Mouse (Mus musculus) stomach, embryonic 14.5 days (tissue): ENCODE data around the gene Nckap1. TPM values are rescaled to one million over a fixed set of nuclear protein-coding genes. Genes with fewer than 3 reads are reported as not detected.
"Not testable (repeated sequence)": the region's sequence is repeated elsewhere in the genome, so short reads cannot be mapped to it uniquely, and the experiment has no call there.

Source experiments
- ATAC-seq: fragments of 200-750 bp; cut with Nextera tagmentation; 2 replicates; pipeline ENCODE4 v1.8.0; 2017; ENCODE audit warnings: low read depth, moderate TSS enrichment; ENCODE audit not compliant: insufficient number of reproducible peaks, insufficient read depth, low FRiP score
- H3K27ac ChIP-seq: fragments of 300-500 bp; sonication (generic); 2 replicates; pipeline ENCODE4 v1.5.1; 2014; ENCODE audit warnings: mild to moderate bottlenecking, low read length, moderate library complexity, mixed read lengths
- H3K27me3 ChIP-seq: fragments of 300-500 bp; sonication (generic); 2 replicates; pipeline ENCODE4 v1.6.1; 2014; ENCODE audit warnings: low read length, control low read depth, mixed read lengths; ENCODE audit not compliant: control insufficient read depth, insufficient read depth
- H3K36me3 ChIP-seq: fragments of 300-500 bp; sonication (generic); 2 replicates; pipeline ENCODE4 v1.6.1; 2014; ENCODE audit warnings: mild to moderate bottlenecking, control low read depth, low read length, moderate library complexity, mixed read lengths; ENCODE audit not compliant: control insufficient read depth, insufficient read depth
- H3K4me1 ChIP-seq: fragments of 300-500 bp; sonication (generic); 2 replicates; pipeline ENCODE4 v1.6.1; 2014; ENCODE audit warnings: low read length, control low read depth, mixed read lengths; ENCODE audit not compliant: control insufficient read depth, insufficient read depth
- H3K4me2 ChIP-seq: fragments of 300-500 bp; sonication (generic); replicated peaks from 2 replicates; pipeline ENCODE4 v1.6.1; 2014; ENCODE audit warnings: low read depth, low read length, control low read depth
- H3K4me3 ChIP-seq: fragments of 300-500 bp; sonication (generic); 2 replicates; pipeline ENCODE4 v1.5.1; 2014; ENCODE audit warnings: low read depth, low read length, control low read depth
- H3K9ac ChIP-seq: fragments of 300-500 bp; sonication (generic); replicated peaks from 2 replicates; pipeline ENCODE4 v1.6.1; 2014; ENCODE audit warnings: low read depth, mild to moderate bottlenecking, control low read depth, low read length, moderate library complexity, mixed read lengths
- H3K9me3 ChIP-seq: fragments of 300-500 bp; sonication (generic); 2 replicates; pipeline ENCODE4 v1.6.1; 2016; ENCODE audit warnings: low read depth, low read length, control low read depth; ENCODE audit not compliant: control insufficient read depth
- WGBS: fragments of 180-500 bp; shearing (Covaris S2); extraction: QIAGEN DNeasy Blood & Tissue Kit; methylation state at CpG from one replicate; pipeline ENCODE4 v1.1.7; 2014; 5-methylcytosine and 5-hydroxymethylcytosine counted together
- polyA plus RNA-seq: library from polyadenylated mRNA; unstranded; fragments of >200 nt; fragmentation: Nextera tagmentation; extraction: Ambion mirVana; gene quantifications from 2 replicates; pipeline ENCODE4 v1.2.1, GENCODE M21; 2014

The Nckap1 gene
- polyA plus RNA-seq, 1 experiment from 2014 or later, result 58.3 TPM

DNA sequence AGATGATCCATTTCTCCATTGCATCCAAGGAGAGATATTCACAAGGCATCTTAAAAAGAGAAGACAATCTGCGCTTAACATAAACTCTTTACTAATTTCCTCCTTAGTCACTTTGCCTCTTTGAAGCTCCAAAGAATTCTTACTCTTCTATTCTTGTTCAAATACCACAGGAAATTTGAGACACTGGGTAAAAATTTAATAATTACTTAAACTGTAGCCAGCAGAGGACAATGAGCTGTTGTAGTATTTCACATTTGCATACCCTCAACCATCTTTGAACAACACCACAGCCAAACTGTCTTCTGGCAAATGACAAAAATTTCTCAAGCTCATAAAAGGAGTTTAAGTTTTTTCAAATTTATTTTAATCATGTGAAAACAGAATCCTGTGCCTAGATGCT lies 33.3 kb downstream of the Nckap1 start:
- Histone ChIP-seq H3K4me2 (no peak overlapping the region), H3K9ac (no peak overlapping the region), H3K4me3 (no peak overlapping the region), H3K4me1 (no peaks in the 10 kb centered on the region), H3K27me3 (no peaks in the 10 kb centered on the region), H3K27ac (no peak overlapping the region), H3K9me3 (no peaks in the 10 kb centered on the region), H3K36me3 (peaks cover 57% of the 10 kb centered on the region)
- WGBS, result 97% methylated on average over 1 of the region's 1 CpGs
- ATAC-seq, result no peak

DNA sequence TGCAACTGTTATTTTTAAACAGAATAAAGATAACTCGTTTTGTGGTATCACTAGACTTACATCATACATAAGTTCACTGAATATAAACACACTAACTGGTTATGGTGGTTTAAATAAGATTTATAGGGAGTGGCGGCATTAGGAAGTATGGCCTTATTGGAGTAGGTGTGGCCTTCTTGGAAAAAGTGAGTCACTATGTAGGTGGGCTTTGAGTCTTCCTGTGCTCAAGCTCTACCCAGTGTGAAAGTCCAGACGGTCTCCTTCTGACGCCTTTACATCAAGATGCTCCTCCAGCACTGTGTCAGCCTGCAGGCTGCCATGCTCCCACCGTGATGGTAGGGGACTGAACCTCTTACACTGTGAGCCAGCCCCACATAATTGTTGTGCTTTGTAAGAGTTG lies 38.4 kb downstream of the Nckap1 start:
- peaks cover 40% of the 10 kb centered on the region for H3K36me3 ChIP-seq
- H3K9me3 ChIP-seq, result no peaks in the 10 kb centered on the region
- H3K9ac ChIP-seq, result no peak overlapping the region
- H3K4me2 ChIP-seq, result no peak overlapping the region
- no peaks in the 10 kb centered on the region for H3K4me1 ChIP-seq
- 87% methylated on average over 5 of the region's 5 CpGs for WGBS
- no peak overlapping the region for H3K27ac ChIP-seq
- H3K4me3 ChIP-seq, result no peak overlapping the region
- ATAC-seq, result no peak
- H3K27me3 ChIP-seq, result no peaks in the 10 kb centered on the region

DNA sequence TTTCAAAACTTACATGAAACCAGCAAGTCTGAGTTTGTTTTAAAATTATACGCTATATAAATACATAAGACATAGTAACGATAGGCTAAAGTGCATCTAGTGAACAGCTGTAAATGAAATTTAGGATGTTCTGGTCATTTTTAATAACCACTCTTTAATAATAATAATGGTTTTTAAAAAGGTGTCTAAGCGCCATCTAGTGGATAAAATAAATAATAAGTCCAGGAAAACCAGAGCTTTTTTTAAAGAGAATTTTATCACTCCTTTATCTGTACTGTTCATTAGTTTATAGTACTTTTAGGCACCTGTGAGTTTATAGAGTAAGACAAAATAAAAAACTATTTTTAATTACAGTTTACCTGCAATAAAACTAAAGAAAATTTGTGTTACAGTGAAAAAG lies 44.0 kb downstream of the Nckap1 start:
- Histone ChIP-seq H3K27me3 (no peaks in the 10 kb centered on the region), H3K9me3 (no peaks in the 10 kb centered on the region), H3K27ac (no peak overlapping the region), H3K36me3 (peaks cover 54% of the 10 kb centered on the region), H3K9ac (no peak overlapping the region), H3K4me1 (no peaks in the 10 kb centered on the region), H3K4me2 (no peak overlapping the region), H3K4me3 (no peak overlapping the region)
- WGBS, result 56% methylated on average over 3 of the region's 3 CpGs
- no peak for ATAC-seq

DNA sequence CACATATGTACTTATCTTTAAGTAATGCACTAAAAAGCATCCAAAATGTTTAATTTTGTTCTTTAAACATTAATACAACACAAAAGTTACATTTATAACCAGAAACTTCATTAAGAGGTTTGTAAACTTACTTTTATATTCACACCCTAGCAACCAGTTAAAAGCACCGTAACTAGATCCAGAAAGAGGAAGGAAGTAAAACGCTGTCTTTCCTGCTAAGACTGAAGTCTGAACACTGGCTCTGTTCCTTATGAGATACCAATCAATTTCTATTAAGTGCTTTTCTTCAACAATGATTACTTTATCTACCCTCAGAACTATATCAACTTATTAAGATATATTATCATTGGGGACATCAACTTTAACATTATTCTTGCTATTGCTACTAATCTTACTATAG lies 44.6 kb downstream of the Nckap1 start:
- no peak for ATAC-seq
- H3K4me1 ChIP-seq, result no peaks in the 10 kb centered on the region
- no peaks in the 10 kb centered on the region for H3K9me3 ChIP-seq
- no peak overlapping the region for H3K4me3 ChIP-seq
- 94% methylated on average over 2 of the region's 2 CpGs for WGBS
- no peak overlapping the region for H3K4me2 ChIP-seq
- H3K27ac ChIP-seq, result no peak overlapping the region
- no peak overlapping the region for H3K9ac ChIP-seq
- peaks cover 57% of the 10 kb centered on the region for H3K36me3 ChIP-seq
- no peaks in the 10 kb centered on the region for H3K27me3 ChIP-seq

DNA sequence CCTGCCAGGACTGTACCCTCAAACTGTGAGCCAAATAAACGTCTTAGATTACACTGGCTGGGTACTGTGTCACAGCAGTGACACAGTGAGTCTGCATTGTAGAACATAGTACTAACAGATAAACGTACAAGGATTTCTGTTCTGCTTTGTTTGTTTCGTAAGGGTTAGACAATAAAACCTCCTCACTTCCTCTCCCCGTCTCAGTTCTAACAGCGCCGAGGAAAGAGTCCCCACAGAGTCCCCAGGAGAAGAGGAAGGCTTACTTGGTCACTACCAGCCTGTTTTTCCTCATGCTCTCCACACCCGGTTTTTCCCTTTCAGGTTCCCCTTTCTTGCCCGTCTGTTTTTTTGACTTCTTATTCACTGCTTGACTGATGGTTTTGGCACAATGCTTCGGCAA lies 56.9 kb downstream of the Nckap1 start:
- no peaks in the 10 kb centered on the region for H3K4me1 ChIP-seq
- H3K4me2 ChIP-seq, result no peak overlapping the region
- H3K9me3 ChIP-seq, result no peaks in the 10 kb centered on the region; the same call in 1 of the 2 replicates
- ATAC-seq, result no peak
- no peak overlapping the region for H3K4me3 ChIP-seq
- H3K36me3 ChIP-seq, result peaks cover 53% of the 10 kb centered on the region
- H3K27ac ChIP-seq, result no peak overlapping the region
- WGBS, result 91% methylated on average over 9 of the region's 9 CpGs
- H3K9ac ChIP-seq, result no peak overlapping the region
- no peaks in the 10 kb centered on the region for H3K27me3 ChIP-seq

DNA sequence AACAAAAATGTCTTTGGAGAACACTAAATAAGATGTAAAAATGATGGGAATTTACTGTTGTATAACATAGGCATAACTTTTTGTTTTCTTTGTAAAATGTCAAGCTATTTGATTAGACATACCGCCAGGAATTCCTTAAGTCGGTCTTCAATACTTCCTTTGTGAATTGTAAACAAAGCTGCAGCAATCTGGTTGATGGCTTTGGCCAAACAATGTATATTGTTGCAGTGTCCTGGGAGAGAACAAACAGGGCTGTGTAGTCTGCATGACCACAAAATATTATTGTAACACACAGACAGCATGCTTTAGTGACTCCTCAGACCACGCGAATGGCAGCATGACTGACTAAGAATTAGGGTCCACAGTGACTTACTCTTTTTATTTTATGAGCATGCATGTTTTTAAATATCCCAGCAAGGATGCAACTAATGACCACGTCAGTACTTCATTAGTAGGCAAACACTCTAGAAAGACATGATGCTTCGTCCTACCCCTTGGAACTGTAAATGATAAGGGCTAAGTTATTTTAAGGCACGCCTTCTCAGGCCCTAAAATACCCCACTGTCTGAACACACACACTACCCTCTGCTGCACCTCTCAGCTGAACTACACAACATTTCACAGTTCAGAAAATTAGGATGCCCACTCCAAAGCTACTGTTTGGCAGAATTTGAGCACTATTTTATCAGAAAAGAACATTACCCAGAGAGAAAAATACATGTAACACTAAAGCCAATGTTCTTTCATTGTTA lies 75.0 kb downstream of the Nckap1 start:
- H3K4me1 ChIP-seq, result no peaks in the 10 kb centered on the region
- no peaks in the 10 kb centered on the region for H3K9me3 ChIP-seq
- no peak overlapping the region for H3K4me3 ChIP-seq
- no peak for ATAC-seq
- no peak overlapping the region for H3K9ac ChIP-seq
- WGBS, result 70% methylated on average over 7 of the region's 7 CpGs
- H3K36me3 ChIP-seq, result peaks cover 37% of the 10 kb centered on the region
- no peak overlapping the region for H3K4me2 ChIP-seq
- no peaks in the 10 kb centered on the region for H3K27me3 ChIP-seq
- no peak overlapping the region for H3K27ac ChIP-seq

DNA sequence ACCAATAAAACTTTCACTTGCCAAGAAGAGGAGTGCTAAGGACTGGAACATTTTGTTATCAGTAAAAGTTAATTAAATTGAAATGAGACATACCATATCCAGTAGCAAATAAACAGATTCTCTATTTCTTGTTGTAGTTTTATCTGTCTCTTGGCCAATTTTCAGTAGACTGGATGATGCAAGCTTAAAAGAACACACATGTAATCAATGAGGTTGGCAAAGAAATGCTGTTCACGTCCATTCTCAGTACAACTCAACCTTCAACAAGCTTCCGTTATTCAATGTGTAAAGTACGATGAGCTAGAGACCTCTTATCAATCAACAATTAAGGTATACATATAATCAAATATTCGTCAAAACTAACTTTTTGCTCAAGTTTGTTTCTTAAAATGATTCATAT lies 79.0 kb downstream of the Nckap1 start:
- H3K36me3 ChIP-seq, result peaks cover 30% of the 10 kb centered on the region

DNA sequence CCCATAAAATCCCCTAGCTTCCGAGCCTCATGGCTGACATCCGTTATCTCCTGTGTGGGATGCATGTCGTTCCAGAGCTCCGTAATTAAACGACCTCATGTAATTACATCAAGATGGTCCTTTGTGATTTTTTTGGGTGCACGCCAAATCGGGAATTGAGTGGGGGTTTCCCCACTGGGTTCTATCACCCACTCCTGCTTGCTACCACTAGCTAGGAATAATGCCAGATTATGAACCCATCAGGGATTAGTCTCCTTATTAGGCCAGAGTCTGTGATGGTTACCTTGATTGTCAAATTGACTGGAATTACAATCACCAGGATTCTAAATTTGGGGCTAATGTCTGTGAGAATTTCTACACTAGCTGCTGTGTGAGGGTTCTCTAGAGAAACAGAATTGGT lies 85.9 kb downstream of the Nckap1 start:
- not testable (repeated sequence) for H3K9me3 ChIP-seq, H3K4me2 ChIP-seq, H3K27ac ChIP-seq, H3K4me1 ChIP-seq, ATAC-seq, H3K36me3 ChIP-seq, H3K4me3 ChIP-seq, H3K9ac ChIP-seq, H3K27me3 ChIP-seq
- 71% methylated on average over 7 of the region's 7 CpGs for WGBS

More for the DNA sequence above, 79.0 kb downstream of the Nckap1 start:
- no peak overlapping the region for H3K4me2 ChIP-seq
- H3K9ac ChIP-seq, result no peak overlapping the region
- ATAC-seq, result no peak
- H3K27ac ChIP-seq, result no peak overlapping the region
- H3K4me3 ChIP-seq, result no peak overlapping the region
- no peaks in the 10 kb centered on the region for H3K4me1 ChIP-seq
- no peaks in the 10 kb centered on the region for H3K27me3 ChIP-seq
- H3K9me3 ChIP-seq, result no peaks in the 10 kb centered on the region
- 95% methylated on average over 4 of the region's 4 CpGs for WGBS

DNA sequence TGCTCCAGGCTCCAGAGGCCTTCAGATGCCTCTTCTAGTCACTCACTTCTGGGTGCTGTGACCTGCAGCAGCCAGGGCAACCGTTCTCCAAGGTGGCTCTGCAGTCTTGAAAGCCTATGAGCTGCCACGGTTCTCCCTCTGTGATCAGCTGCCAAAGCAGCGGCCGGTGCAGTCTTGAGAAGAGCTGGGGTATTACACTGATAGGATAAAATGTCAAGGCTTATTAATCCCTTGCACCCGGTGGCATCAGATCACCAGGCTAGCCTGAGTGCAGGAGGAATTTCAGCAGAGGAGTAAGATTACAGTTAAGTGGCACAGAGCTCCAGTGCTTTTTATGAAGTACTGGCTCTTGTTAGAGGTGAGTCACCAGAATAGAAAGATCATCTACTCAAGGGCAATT lies 94.3 kb downstream of the Nckap1 start:
- H3K9me3 ChIP-seq, result no peaks in the 10 kb centered on the region

More for the DNA sequence above, 94.3 kb downstream of the Nckap1 start:
- no peaks in the 10 kb centered on the region for H3K27me3 ChIP-seq
- no peak overlapping the region for H3K4me2 ChIP-seq
- H3K4me3 ChIP-seq, result no peak overlapping the region
- H3K36me3 ChIP-seq, result no peaks in the 10 kb centered on the region
- H3K9ac ChIP-seq, result no peak overlapping the region
- no peaks in the 10 kb centered on the region for H3K4me1 ChIP-seq
- ATAC-seq, result no peak
- 73% methylated on average over 5 of the region's 5 CpGs for WGBS
- H3K27ac ChIP-seq, result no peak overlapping the region
